Mouse (Mus musculus): ENCODE data around the gene Plcb1.

DNA sequence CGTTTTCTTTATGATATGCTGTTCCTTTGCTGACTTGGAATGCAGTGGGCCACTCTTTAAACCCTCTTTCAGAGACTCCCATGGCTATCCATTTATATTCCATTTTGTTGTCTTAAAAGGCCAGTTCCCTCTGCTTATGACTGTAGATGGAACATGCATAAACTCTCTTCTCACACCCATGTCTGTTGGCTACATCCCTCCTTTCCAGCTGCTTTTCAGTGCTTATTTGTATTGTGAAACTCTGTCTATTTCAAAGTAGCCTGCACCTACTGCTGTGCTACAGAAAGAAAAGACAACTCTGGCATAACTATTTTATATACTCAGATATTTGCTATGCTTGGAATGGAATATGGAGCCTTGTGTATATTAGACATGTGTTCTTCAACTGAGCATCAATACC, 532.3 kb downstream of the Plcb1 start:
- TF ChIP-seq GATA1 (IDR thresholded peaks at IDR 0.05; ENCODE audit: borderline replicate concordance, low read length) (no peak), FLI1 (IDR thresholded peaks at IDR 0.05; ENCODE audit: low read length) (no peak)

All from megakaryocyte, embryonic 14.5 days (primary cell).